Mouse (Mus musculus): ENCODE results near the gene Acvr1b. TPM values are rescaled to one million over a fixed set of nuclear protein-coding genes. Genes with fewer than 3 reads are reported as not detected.

Acvr1b gene
- polyA plus RNA-seq, 1 experiment from 2014 or later: 22.8 TPM

DNA sequence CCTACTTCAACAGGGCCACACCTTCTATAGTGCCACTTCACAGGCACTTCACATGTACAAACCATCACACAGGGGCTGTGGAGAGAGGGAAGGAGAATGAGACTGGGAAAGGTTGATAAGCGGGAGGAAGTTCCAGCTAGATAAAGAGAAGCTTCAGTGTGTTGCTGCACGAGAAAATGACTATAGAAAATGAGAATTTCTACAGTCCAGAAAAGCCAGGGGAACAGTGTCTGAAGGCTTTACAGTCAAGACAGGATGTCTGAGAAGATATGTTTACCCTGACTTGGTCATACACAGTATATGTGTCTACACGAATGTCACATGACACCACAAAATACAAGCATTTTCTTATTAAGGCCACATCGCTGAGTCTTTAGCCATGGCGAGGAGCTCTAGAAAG is 4.0 kb upstream of the Acvr1b start:
- Histone ChIP-seq H3K27ac (replicated peaks) (no peak overlapping the region), H3K4me3 (no peak overlapping the region), H3K9ac (replicated peaks) (no peak overlapping the region), H3K36me3 (no peaks in the 10 kb centered on the region), H3K27me3 (no peaks in the 10 kb centered on the region), H3K4me2 (replicated peaks) (no peak overlapping the region), H3K4me1 (peaks cover 4% of the 10 kb centered on the region), H3K9me3 (no peaks in the 10 kb centered on the region)
- no peak for ATAC-seq (replicated peaks)
- 89% methylated on average over 5 of the region's 5 CpGs for WGBS

DNA sequence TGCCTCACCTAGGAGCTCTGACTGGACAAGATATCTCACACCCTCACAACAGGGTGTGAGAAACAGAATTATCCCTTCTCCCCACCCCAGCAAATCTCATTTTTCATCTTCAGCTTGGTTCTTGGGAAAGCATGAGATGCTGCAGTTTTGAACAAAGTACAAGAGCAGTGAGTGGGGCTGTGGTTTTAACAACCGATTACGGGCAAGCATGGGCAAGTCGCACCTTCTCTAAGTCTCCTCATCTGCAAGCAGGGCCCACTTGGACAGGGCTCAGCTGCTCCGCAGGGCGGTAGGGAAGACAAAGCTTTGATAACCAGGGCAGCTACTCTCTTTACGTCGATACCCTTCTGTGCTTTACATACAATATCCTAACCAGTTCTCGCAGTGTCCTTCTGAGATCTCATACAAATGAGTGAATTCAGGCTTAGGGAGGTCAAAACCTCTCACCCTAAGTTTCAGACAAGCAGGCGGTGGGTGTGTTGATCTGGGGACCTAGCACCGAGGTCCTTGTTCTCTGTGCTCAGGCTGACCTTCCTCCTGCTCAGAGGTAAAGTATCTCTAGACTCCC is 3.4 kb upstream of the Acvr1b start:
- Histone ChIP-seq H3K9ac (replicated peaks) (no peak overlapping the region), H3K27ac (replicated peaks) (no peak overlapping the region), H3K27me3 (no peaks in the 10 kb centered on the region), H3K36me3 (no peaks in the 10 kb centered on the region), H3K4me2 (replicated peaks) (no peak overlapping the region), H3K9me3 (no peaks in the 10 kb centered on the region), H3K4me1 (peaks cover 10% of the 10 kb centered on the region), H3K4me3 (no peak overlapping the region)
- WGBS: 82% methylated on average over 10 of the region's 10 CpGs
- no peak for ATAC-seq (replicated peaks)

DNA sequence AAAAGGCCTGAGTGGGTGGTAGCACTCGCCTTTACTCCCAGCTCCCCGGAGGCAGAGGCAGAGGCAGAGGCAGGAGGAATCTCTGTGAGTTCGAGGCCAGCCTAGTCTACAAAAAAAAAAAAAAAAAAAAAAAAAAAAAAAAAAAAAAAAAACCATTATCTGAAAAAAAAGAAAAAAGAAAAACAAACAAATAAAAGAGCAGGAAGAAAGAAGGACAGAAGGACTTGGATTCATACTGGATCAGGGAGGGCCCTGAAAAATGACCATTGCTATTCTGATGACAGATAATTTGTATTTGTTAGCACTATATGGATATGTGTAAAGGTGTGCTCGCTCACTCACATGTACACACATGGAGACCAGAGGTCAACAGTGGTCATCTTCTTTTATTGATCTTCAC is 2.6 kb upstream of the Acvr1b start:
- no peak for ATAC-seq (replicated peaks)
- 75% methylated on average over 4 of the region's 4 CpGs for WGBS
- peaks cover 18% of the 10 kb centered on the region for H3K4me1 ChIP-seq

DNA sequence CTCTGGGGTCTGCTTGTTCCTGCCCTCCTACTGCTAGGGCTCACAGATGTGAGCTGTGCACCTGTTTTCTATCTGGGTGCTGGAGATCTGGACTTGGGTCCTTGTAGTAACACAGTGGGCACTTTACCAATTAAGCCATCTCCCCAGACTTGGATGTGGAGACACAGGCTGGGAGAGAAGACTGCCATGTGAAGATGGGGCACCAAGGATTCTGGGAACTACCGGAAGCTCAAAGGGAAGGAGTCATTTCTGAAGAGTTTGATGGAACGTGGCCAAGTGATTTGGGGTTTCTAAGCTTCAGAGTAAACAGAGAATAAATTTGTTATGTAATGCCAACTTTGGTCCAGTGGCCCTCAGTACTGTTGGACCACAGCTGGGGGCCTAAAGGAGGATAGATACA is 1.9 kb upstream of the Acvr1b start:
- ATAC-seq (replicated peaks): no peak
- 93% methylated on average over 2 of the region's 2 CpGs for WGBS
- peaks cover 25% of the 10 kb centered on the region for H3K4me1 ChIP-seq

More for the DNA sequence above, 2.6 kb upstream of the Acvr1b start:
- Histone ChIP-seq H3K27me3 (no peaks in the 10 kb centered on the region), H3K36me3 (no peaks in the 10 kb centered on the region), H3K9ac (replicated peaks) (no peak overlapping the region), H3K4me2 (replicated peaks) (no peak overlapping the region), H3K27ac (replicated peaks) (no peak overlapping the region), H3K4me3 (no peak overlapping the region), H3K9me3 (no peaks in the 10 kb centered on the region)

DNA sequence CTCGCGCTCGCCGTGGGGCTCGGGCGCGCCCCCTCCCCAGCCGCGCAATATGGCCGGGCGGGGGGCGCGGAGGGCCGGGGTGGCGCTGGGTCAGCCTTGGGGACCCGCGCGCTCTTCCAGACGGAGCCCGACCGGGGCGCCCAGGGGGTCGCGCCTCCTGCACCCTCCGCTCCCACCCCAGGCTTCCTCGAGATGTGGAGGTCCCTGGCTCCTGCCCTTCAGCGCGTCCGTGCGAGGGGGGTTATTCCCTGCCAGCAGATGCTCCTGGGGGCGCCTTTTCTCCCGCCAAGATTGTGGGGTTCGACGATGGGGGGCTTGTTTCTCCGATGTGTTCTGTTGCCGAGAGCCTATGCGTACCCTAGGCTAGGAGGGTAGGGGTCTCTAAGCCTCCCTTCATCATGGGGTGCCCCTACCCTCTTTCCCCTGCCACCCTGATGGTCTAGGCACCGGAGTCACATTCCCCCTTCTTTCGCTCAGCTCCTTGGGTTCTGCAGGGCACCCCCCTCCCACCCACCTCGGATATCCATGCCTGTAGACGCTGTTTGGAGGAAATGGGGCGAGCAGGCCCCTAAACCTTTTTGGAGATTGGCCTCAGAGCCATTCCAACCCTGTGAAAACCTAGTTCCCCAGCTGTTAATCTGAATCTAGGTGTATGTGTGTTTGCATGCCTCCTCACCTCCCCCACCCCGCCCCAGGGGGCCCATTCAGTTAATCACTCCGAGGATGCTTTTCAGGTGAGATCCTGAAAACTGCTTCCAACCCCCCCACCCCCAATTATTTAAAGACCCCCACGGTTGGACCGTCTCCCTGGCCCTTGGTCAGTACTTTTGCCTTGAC is 645 bp downstream of the Acvr1b start:
- Histone ChIP-seq H3K4me2 (replicated peaks) (peak overlapping the region; percentile 66), H3K4me3 (peak overlapping the region; percentile 79), H3K4me1 (peaks cover 43% of the 10 kb centered on the region), H3K36me3 (no peaks in the 10 kb centered on the region), H3K9ac (replicated peaks) (peak overlapping the region; percentile 96), H3K27ac (replicated peaks) (peak overlapping the region; percentile 85), H3K27me3 (no peaks in the 10 kb centered on the region), H3K9me3 (no peaks in the 10 kb centered on the region)
- under 1% methylated on average over 44 of the region's 46 CpGs for WGBS
- ATAC-seq (replicated peaks): peak; percentile 60

More for the DNA sequence above, 1.9 kb upstream of the Acvr1b start:
- Histone ChIP-seq H3K27ac (replicated peaks) (no peak overlapping the region), H3K36me3 (no peaks in the 10 kb centered on the region), H3K9ac (replicated peaks) (no peak overlapping the region), H3K4me2 (replicated peaks) (no peak overlapping the region), H3K9me3 (no peaks in the 10 kb centered on the region), H3K27me3 (no peaks in the 10 kb centered on the region), H3K4me3 (no peak overlapping the region)

DNA sequence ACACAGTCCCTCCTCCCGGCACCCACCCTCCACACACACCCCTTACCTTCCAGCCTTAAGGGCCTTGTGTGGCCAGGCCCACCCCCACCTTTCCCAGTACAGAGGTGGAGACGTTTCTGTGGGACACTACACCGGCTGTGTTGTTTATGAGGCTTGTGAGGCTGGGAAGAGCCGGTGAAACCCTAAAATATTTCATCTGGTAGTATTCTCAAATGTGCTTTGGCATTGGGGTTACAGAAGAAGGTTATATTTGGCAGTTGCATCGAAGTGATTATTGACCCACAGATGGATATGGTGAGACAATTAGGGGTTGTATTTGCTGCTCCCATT is 1.2 kb downstream of the Acvr1b start:
- Histone ChIP-seq H3K4me1 (peaks cover 46% of the 10 kb centered on the region), H3K27me3 (no peaks in the 10 kb centered on the region)
- ATAC-seq (replicated peaks): no peak

DNA sequence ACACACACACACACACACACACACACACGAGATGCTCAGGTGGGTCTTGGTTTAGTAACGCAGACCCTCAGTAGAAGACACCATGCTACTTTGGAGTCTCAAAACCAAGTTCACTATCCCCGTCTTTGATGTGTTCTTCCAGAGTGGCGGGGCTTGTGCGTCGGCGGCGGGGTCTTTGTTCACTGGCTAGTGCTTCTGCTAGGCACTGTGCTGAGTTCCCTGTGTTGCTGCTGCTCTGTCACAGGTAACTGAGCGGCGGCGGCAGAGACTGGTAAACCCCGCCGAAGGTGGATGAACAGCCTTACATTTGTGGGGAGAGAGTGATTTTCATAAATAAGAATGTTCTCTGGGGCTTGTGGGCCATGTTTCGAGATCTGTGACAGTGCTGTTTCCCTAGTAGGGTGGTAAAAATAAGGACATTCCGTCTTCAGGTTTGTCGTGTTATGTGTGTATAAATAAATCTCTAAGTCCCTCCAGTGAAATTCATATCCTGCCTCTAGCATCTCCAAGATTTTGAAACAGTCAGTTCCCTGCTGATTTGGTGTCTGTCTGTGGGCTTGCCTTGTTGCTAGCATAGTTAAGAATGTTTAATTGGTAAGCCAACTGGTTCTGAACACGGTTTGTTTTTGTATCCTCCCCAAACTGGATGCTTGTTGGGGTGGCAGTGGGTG is 1.9 kb downstream of the Acvr1b start:
- Histone ChIP-seq H3K27me3 (no peaks in the 10 kb centered on the region), H3K9ac (replicated peaks) (peak overlapping the region; percentile 96), H3K4me2 (replicated peaks) (peak overlapping the region; percentile 66), H3K9me3 (no peaks in the 10 kb centered on the region), H3K4me1 (peaks cover 49% of the 10 kb centered on the region), H3K36me3 (no peaks in the 10 kb centered on the region), H3K27ac (replicated peaks) (peak overlapping the region; percentile 85), H3K4me3 (peak overlapping the region; percentile 79)
- 15% methylated on average over 17 of the region's 17 CpGs for WGBS
- ATAC-seq (replicated peaks): no peak

More for the DNA sequence above, 1.2 kb downstream of the Acvr1b start:
- H3K9ac ChIP-seq (replicated peaks): peak overlapping the region; percentile 96
- H3K4me3 ChIP-seq: peak overlapping the region; percentile 79
- H3K27ac ChIP-seq (replicated peaks): peak overlapping the region; percentile 85
- no peaks in the 10 kb centered on the region for H3K36me3 ChIP-seq
- WGBS: 7% methylated on average over 5 of the region's 5 CpGs
- peak overlapping the region; percentile 66 for H3K4me2 ChIP-seq (replicated peaks)
- no peaks in the 10 kb centered on the region for H3K9me3 ChIP-seq

DNA sequence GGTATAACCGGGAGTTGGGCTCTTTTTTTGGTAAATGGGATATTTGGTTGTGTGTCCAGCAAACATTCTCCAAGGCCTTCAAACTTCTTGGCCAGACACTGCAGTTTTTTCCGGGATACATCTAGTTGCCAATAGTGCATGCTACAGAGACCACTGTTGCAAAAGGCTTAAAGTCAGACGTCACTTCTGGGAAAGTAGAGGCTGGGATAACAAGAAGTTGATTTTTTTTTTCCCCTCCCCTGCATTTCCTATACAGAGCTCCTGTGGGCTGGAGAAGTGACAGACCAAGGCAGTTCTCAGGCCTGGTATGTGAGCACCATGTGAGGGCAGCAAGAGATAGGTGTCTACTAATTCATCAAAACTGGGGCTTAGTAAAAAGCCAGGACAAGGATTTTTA is 2.4 kb downstream of the Acvr1b start:
- Histone ChIP-seq H3K9me3 (no peaks in the 10 kb centered on the region), H3K27me3 (no peaks in the 10 kb centered on the region), H3K9ac (replicated peaks) (peak overlapping the region; percentile 96; the same call in 1 of the 2 replicates), H3K4me1 (peaks cover 51% of the 10 kb centered on the region), H3K4me3 (peak overlapping the region; percentile 79), H3K36me3 (no peaks in the 10 kb centered on the region), H3K4me2 (replicated peaks) (peak overlapping the region; percentile 66), H3K27ac (replicated peaks) (no peak overlapping the region)
- WGBS: 44% methylated on average over 3 of the region's 3 CpGs
- ATAC-seq (replicated peaks): no peak

DNA sequence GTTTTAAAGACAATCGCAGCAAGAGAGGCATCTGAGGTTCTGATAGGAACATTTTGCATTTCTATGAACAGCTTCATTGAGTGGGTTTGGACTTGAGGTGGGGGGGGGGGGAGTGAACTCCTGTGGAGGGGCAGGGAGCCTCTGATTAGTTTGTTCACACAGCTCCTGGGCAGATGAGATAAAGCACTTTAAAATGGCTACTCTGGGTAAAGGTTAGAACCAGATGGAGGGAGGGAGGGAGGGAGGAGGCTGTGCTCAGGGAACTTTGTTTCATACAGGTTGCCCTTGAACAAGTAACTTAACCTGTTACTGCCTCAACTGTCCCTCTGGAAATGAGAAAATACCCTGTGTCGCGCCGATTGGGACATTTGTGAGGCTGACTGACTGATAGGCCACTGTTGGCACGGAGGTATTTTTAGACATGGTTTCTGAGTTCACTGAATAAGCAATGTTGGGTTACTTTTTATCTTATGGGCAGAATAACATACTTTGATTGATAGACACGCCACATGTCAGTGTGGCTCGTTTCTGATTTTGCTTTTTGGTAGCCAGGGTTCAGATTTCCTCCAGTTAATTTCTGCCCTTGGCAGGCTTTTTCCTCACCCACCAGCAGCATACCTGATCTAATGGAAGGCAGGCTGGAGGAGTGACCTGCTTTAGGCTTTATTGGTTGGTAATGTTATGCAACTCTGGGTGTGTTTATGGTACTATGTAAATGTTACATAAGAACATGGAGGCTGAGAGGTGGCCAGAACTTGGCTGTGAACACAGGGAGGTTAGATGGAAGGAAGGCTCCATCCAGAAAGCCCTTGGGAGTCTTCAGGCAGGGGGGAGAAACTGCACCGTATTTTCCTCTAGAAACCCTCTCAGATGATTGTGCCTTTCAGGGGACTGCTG is 3.2 kb downstream of the Acvr1b start:
- WGBS: 69% methylated on average over 8 of the region's 8 CpGs
- Histone ChIP-seq H3K36me3 (no peaks in the 10 kb centered on the region), H3K27ac (replicated peaks) (no peak overlapping the region), H3K4me1 (peaks cover 54% of the 10 kb centered on the region), H3K9me3 (no peaks in the 10 kb centered on the region), H3K4me2 (replicated peaks) (peak overlapping the region; percentile 66; the same call in 1 of the 2 replicates), H3K4me3 (no peak overlapping the region), H3K27me3 (no peaks in the 10 kb centered on the region), H3K9ac (replicated peaks) (no peak overlapping the region)
- no peak for ATAC-seq (replicated peaks)

DNA sequence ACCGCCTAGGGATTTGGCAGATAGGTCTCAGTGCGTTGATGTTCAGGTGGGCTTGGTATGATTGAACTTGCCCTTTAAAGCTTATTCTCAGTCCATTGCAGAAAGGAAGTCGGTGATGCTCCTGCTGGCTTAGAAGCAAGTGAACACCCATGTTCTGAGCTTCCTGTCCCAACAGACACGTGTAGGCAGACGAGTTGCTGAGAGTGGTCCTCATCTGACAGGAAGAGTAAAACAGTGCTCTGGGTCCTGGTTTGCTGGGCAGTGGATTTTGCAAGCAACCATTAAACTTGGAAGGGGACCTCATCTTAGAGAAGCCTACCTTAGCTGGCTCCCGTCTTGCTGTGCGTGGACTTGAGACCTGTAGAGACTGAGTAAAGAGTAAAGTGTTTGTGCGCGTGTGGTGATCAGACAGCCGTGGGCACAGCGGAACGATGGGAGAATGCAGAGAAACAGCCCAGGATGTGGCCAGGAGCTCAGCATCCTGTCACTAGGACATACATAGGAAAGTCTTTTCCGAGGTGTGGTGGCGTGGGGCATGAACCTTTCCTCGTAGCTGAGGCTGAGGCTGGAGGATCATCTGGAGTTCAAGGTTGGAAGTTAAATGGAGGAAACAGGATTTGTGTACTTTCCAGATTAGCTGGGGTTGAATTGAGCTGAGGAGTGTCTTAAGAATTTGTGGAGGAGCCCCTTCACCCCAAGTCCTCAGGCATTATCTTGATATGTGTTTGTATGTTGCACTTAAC is 6.7 kb downstream of the Acvr1b start:
- Histone ChIP-seq H3K4me1 (peaks cover 52% of the 10 kb centered on the region), H3K9me3 (no peaks in the 10 kb centered on the region), H3K4me2 (replicated peaks) (no peak overlapping the region), H3K27ac (replicated peaks) (no peak overlapping the region), H3K36me3 (peaks cover 2% of the 10 kb centered on the region; the same call in 1 of the 2 replicates), H3K4me3 (no peak overlapping the region), H3K27me3 (no peaks in the 10 kb centered on the region), H3K9ac (replicated peaks) (no peak overlapping the region)
- 79% methylated on average over 15 of the region's 15 CpGs for WGBS
- no peak for ATAC-seq (replicated peaks)

DNA sequence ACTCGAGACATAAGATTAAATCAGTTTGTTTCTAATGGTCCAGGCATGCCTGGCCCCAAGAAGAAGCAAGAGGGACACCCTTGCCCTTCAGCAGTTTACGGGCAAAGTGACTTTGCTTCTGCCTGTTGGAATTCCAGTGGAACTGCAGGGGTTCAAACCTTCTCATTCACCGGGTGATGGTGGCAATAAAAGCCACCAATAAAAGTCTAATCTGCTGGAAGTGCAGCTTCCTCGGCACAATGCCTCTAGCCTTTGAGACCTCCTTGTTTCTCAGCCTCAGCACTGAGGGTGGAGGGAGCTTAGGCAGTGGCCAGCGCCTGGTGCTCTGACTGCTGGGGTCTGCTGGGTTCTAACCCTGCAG is 7.2 kb downstream of the Acvr1b start:
- ATAC-seq (replicated peaks): no peak
- H3K27me3 ChIP-seq: no peaks in the 10 kb centered on the region
- H3K36me3 ChIP-seq: peaks cover 4% of the 10 kb centered on the region; the same call in 1 of the 2 replicates
- H3K9me3 ChIP-seq: no peaks in the 10 kb centered on the region
- no peak overlapping the region for H3K4me3 ChIP-seq
- 28% methylated on average over 5 of the region's 5 CpGs for WGBS
- H3K4me1 ChIP-seq: peaks cover 46% of the 10 kb centered on the region
- H3K9ac ChIP-seq (replicated peaks): no peak overlapping the region
- H3K27ac ChIP-seq (replicated peaks): no peak overlapping the region
- H3K4me2 ChIP-seq (replicated peaks): no peak overlapping the region
